Mouse (Mus musculus) limb, embryonic 14.5 days (tissue): ENCODE results near the gene Ssbp3. TPM values are rescaled to one million over a fixed set of nuclear protein-coding genes. Genes with fewer than 3 reads are reported as not detected.
A peak's percentile ranks its signal among the peaks of the same experiment; 100 is the strongest.

Experiments
- ATAC-seq: fragments of 200-750 bp; cut with Nextera tagmentation; 2 replicates; pipeline ENCODE4 v1.8.0; 2017; ENCODE audit warnings: low read depth, moderate number of reproducible peaks, moderate TSS enrichment; ENCODE audit not compliant: low FRiP score
- DNase-seq: peaks from one replicate; pipeline ENCODE4 v3.0.0-alpha.2; 2015; ENCODE audit warnings: low spot score
- H3K27ac ChIP-seq: fragments of 300-500 bp; sonication (generic); replicated peaks from 2 replicates; pipeline ENCODE4 v1.5.1; 2014; ENCODE audit warnings: low read depth, mild to moderate bottlenecking, low read length, moderate library complexity, mixed read lengths
- H3K27me3 ChIP-seq: fragments of 300-500 bp; sonication (generic); 2 replicates; pipeline ENCODE4 v1.6.1; 2014; ENCODE audit warnings: low read length, mixed read lengths; ENCODE audit not compliant: control insufficient read depth, insufficient read depth
- H3K36me3 ChIP-seq: fragments of 300-500 bp; sonication (generic); 2 replicates; pipeline ENCODE4 v1.6.1; 2014; ENCODE audit warnings: mild to moderate bottlenecking, low read length, moderate library complexity, mixed read lengths; ENCODE audit not compliant: control insufficient read depth, insufficient read depth
- H3K4me1 ChIP-seq: fragments of 300-500 bp; sonication (generic); 2 replicates; pipeline ENCODE4 v1.6.1; 2014; ENCODE audit warnings: antibody characterized with exemption, low read length, mixed read lengths; ENCODE audit not compliant: control insufficient read depth, insufficient read depth
- H3K4me2 ChIP-seq: fragments of 300-500 bp; sonication (generic); replicated peaks from 2 replicates; pipeline ENCODE4 v1.6.1; 2014; ENCODE audit warnings: low read depth, mild to moderate bottlenecking, low read length, moderate library complexity; ENCODE audit not compliant: severe bottlenecking
- H3K4me3 ChIP-seq: fragments of 300-500 bp; sonication (generic); replicated peaks from 2 replicates; pipeline ENCODE4 v1.5.1; 2014; ENCODE audit warnings: low read length
- H3K9ac ChIP-seq: fragments of 300-500 bp; sonication (generic); 2 replicates; pipeline ENCODE4 v1.6.1; 2014; ENCODE audit warnings: mild to moderate bottlenecking, low read depth, low read length, moderate library complexity; ENCODE audit not compliant: severe bottlenecking
- H3K9me3 ChIP-seq: fragments of 300-500 bp; sonication (generic); 2 replicates; pipeline ENCODE4 v1.6.1; 2016; ENCODE audit warnings: low read length; ENCODE audit not compliant: control insufficient read depth
- POLR2A ChIP-seq: fragments of 200-500 bp; IDR thresholded peaks from 2 replicates; pipeline ENCODE4 v1.8.0; 2012; ENCODE audit warnings: inconsistent platforms, mild to moderate bottlenecking, moderate library complexity, borderline replicate concordance; ENCODE audit not compliant: insufficient read depth, insufficient read length; ENCODE audit errors: extremely low read depth
- WGBS: fragments of 180-500 bp; shearing (Covaris S2); extraction: QIAGEN DNeasy Blood & Tissue Kit; methylation state at CpG from one replicate; pipeline ENCODE4 v1.1.7; 2014; 5-methylcytosine and 5-hydroxymethylcytosine counted together
- polyA plus RNA-seq, 2 experiments: library from polyadenylated mRNA; depleted of rRNA in 1 of 2; stranded (reverse) in 1 of 2; unstranded in 1 of 2; fragments of >200 nt; fragmentation: Nextera tagmentation in 1 of 2; extraction: Ambion mirVana in 1 of 2; gene quantifications; 2 replicates each; pipeline versions ENCODE4 v1.2.1 to v1.2.3; 2012 to 2014

Gene Ssbp3
- polyA plus RNA-seq, 2 experiments = 94.3 to 191 TPM

DNA sequence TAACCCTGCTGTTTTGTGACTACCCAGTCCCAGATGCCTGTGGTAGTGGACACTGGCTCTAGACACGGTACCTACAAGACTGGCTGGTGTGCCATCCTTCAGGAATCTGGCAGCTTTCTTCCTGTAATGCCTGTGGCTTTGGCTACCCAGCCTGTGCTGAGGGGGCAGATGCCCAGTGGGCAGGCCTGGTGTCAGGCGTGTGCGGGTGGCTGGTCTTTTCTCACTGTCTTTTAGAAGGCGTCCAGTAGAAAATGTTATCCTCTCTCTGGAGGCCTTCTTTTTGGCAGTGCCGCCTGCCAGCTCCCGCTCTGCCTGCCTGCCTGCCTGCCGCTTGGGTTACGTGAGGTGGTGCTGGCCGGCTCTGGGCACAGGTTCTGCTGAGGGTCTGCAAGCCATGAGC is 15.9 kb downstream of the Ssbp3 start:
- ATAC-seq (no peak), DNase-seq (no peak)
- H3K4me1 ChIP-seq = peaks cover 4% of the 10 kb centered on the region; the same call in 1 of the 2 replicates
- no peak overlapping the region for H3K27ac ChIP-seq
- WGBS = 83% methylated on average over 9 of the region's 9 CpGs
- no peaks in the 10 kb centered on the region for H3K9me3 ChIP-seq
- no peak overlapping the region for H3K4me2 ChIP-seq
- no peak for TF ChIP-seq POLR2A
- H3K36me3 ChIP-seq = peaks cover 95% of the 10 kb centered on the region
- H3K9ac ChIP-seq = 0 out of 2 replicates have a peak overlapping the region, but pooled peaks have one; percentile 21
- no peaks in the 10 kb centered on the region for H3K27me3 ChIP-seq
- H3K4me3 ChIP-seq = no peak overlapping the region

DNA sequence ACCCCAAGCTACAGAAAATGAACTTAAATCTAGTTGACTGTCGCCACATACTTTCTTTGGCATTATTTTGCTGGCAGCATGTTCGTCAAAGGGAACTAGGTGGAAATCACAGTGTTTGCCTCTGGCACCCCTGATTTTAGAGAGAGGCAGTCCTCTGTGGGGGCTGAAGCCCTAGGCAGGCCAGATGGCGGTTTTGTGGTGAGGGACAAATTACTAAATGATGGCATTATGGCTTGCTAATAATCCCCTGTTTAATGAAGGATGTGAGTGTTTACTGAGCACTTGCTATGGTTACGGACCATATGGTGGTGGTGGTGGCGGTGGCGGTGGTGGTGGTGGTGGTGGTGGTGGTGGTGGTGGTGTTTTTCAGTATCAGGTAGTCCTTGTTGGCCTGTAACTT is 16.5 kb downstream of the Ssbp3 start:
- ATAC-seq = no peak
- TF ChIP-seq POLR2A = no peak
- 67% methylated on average over 6 of the region's 6 CpGs for WGBS
- H3K36me3 ChIP-seq = peaks cover 95% of the 10 kb centered on the region
- no peaks in the 10 kb centered on the region for H3K9me3 ChIP-seq
- no peaks in the 10 kb centered on the region for H3K27me3 ChIP-seq
- no peak overlapping the region for H3K27ac ChIP-seq
- DNase-seq = no peak
- no peak overlapping the region for H3K4me3 ChIP-seq
- H3K4me2 ChIP-seq = no peak overlapping the region
- no peak overlapping the region for H3K9ac ChIP-seq
- no peaks in the 10 kb centered on the region for H3K4me1 ChIP-seq

DNA sequence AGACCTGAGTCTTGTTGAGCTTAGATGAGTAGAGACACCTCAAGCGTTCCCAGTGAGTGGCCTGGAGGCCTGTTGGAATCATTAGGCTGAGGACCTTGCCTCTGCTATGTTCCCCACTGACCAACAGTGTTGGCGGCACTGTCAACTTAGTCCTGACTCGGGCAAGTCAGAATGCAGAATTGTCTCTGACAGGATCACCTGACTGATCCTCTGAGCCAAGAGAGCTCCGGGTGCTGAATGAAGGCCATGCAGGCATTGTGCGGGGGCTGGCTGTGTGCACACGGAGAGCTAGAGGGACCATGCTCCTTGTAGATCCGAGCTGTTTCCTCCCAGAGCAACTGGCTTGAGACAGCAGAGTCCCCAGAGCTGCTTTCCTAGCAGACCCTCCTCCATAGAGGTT is 18.5 kb downstream of the Ssbp3 start:
- 73% methylated on average over 7 of the region's 7 CpGs for WGBS
- H3K36me3 ChIP-seq = peaks cover 92% of the 10 kb centered on the region
- no peak for TF ChIP-seq POLR2A
- no peak overlapping the region for H3K4me2 ChIP-seq
- no peaks in the 10 kb centered on the region for H3K27me3 ChIP-seq
- DNase-seq (no peak), ATAC-seq (no peak)
- no peaks in the 10 kb centered on the region for H3K9me3 ChIP-seq
- H3K27ac ChIP-seq = no peak overlapping the region
- H3K4me3 ChIP-seq = no peak overlapping the region
- H3K4me1 ChIP-seq = peaks cover 5% of the 10 kb centered on the region; the same call in 1 of the 2 replicates
- H3K9ac ChIP-seq = no peak overlapping the region

DNA sequence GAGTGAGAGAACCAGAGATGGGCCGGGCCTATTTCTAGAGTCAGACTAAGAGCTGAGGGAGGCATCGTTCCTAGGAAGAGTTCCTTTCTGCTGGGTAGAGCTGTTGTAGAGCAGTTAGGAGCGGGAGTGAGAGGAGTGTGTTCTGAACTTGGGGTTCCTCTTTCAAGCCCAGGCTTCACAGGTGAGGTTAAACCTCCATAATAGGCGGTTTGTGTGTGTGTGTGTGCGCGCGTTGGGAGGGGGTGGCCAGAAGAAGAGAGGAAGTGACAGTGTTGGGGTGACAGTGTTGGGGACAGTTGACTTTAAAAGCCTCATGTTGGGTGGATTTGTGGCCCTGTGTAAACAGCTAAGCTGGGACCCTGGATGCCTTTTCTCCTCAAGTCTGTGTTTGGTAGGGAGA is 22.1 kb downstream of the Ssbp3 start:
- H3K9ac ChIP-seq = no peak overlapping the region
- no peaks in the 10 kb centered on the region for H3K27me3 ChIP-seq
- H3K27ac ChIP-seq = no peak overlapping the region
- no peak overlapping the region for H3K4me2 ChIP-seq
- DNase-seq = no peak
- H3K9me3 ChIP-seq = no peaks in the 10 kb centered on the region
- peaks cover 26% of the 10 kb centered on the region for H3K4me1 ChIP-seq
- no peak overlapping the region for H3K4me3 ChIP-seq
- TF ChIP-seq POLR2A = no peak
- WGBS = 90% methylated on average over 7 of the region's 7 CpGs
- H3K36me3 ChIP-seq = peaks cover 85% of the 10 kb centered on the region
- ATAC-seq = no peak

DNA sequence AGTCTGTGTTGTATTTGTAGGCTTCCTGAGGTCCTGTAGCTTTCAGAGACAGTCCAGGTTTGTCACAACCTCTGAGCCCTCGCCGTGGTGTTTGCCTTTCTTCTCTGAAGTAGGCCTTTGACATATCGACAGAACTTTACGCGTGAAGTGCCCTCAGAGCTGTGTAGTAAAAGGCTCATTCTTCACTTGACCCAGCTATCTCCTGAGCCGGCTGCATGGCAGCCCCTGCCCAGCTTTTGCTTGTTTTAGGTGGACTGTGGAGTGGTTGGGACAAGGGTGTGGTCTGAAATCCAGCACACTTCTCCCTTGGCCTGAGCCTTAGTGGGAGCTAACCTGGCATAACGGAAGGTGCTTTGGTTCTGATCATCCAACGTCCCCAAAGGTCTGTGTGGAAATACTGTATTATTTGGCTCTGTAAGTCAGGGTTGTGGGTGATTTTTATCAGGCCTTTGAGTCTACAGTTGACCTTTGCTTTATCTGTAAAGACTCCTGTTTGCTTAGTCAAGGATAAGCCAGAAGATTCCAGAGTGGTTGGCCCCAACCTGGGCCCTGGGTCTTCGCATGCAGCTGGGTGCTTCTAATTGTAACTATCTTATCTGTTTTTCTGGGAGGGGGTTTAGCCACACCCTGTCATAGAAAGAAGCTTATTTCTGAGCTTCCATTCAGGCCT is 23.4 kb downstream of the Ssbp3 start:
- Histone ChIP-seq H3K27ac (no peak overlapping the region), H3K4me2 (no peak overlapping the region), H3K9me3 (no peaks in the 10 kb centered on the region), H3K36me3 (peaks cover 72% of the 10 kb centered on the region), H3K27me3 (no peaks in the 10 kb centered on the region), H3K4me3 (no peak overlapping the region), H3K9ac (no peak overlapping the region), H3K4me1 (peaks cover 34% of the 10 kb centered on the region)
- 79% methylated on average over 9 of the region's 9 CpGs for WGBS
- ATAC-seq = no peak
- no peak for TF ChIP-seq POLR2A
- no peak for DNase-seq
